Mouse (Mus musculus) thymus, postnatal 10 days (tissue): ENCODE measurements at regions not wholly inside any gene's neighbourhood (a gene's known extent, or its start where the extent isn't known, plus 50 kb on each side); places are given as distances from the start of the nearest gene placed in this dataset.

Source experiments
- DNase-seq, 2 experiments: peaks; one replicate each; pipeline ENCODE4 v3.0.0; 2021; ENCODE audit warnings: low spot score in 2 of 2

DNA sequence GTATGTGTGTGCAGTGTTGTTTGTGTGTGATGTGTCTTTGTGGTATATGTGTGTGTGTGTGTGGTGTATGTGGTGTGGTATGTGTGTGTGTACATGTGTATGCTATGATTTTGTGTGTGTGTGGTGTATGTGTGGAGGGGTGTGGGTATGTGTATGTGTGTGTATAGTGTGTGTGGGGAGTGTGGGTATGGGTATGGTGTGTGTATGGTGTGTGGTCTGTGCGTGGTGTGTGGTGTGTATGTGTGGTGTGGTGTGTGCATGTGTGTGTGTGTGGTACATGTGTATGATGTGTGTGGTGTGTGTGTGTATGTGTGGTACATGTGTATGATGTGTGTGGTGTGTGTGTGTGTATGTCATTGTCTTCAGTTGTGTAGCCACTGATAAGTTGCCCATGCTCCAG is 247.8 kb upstream of the Sp4 start:
- no peak for DNase-seq

- no peak for DNase-seq
These were observed 239.1 kb upstream of the Sp4 start for GRCm38 (mm10) chr12:118540336-118540735.

DNA sequence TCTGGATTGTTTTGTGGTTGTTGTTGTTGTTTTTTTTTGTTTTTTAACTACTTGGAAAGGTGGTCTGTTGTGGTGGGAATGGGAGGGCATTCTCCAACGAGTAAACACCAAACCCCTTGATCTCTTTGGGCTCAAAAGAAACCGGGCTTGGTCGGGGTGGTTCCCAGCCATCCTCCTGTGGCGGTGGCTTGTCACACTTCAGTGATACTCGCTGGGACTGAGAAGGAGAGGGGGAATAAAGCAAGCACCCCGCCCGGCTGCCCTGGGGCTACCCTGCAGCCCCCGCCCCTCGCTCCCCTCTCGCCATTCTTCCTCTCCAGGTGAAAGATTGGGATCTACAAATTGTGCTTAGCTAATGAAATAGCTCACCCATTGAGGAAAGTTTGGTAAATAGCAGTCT is 229.3 kb upstream of the Sp4 start:
- DNase-seq: no peak

GRCm38 (mm10) chr12:118529428-118530361 is 228.5 kb upstream of the Sp4 start:
- no peak for DNase-seq

GRCm38 (mm10) chr12:118521770-118522169 is 220.5 kb upstream of the Sp4 start:
- DNase-seq: no peak

DNA sequence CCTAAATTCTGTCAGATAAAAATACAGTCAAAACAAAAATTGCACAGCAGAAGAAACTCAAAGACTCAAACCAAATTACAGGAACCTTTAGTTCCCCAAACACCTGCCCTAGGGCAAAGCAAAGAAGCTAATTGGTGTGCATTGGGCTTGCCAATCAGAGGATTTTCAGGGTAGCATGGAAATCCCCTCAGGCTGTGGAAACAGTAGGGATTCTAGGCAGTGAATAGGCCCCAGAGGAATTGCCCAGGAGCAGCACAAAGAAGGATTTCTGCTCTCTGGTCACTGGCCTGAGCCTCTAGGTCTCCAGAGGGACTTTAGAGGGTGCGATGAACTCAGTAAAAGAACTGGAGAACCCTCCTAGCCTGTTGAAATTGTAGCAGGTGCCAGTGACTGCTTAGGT is 220.1 kb upstream of the Sp4 start:
- DNase-seq: no peak

GRCm38 (mm10) chr12:118519801-118520327 is 218.6 kb upstream of the Sp4 start:
- DNase-seq: no peak

GRCm38 (mm10) chr12:118510989-118511388 is 209.7 kb upstream of the Sp4 start:
- DNase-seq: no peak

- DNase-seq: no peak
These were observed 208.0 kb upstream of the Sp4 start for GRCm38 (mm10) chr12:118508972-118509917.

GRCm38 (mm10) chr12:118500392-118500791 is 199.2 kb upstream of the Sp4 start:
- DNase-seq: no peak

DNA sequence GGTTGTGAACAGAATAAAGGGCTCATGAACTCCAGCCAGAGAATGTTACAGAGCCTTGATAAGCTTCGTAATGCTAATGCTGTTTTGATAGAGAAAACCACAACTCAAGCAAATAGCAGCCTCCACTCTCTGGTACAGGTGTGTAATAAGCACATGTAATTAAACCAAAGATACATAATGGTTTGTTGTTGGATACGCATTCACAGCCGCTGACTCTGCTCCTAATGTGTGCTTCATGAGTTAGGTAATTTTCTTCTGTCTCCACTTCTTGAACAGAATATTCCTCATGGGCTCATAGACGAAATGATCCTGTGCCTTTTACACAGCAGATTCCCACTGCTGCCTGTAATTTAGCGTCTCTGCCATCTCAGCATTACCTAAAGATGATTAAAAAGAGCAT is 186.8 kb upstream of the Sp4 start:
- DNase-seq: no peak

DNA sequence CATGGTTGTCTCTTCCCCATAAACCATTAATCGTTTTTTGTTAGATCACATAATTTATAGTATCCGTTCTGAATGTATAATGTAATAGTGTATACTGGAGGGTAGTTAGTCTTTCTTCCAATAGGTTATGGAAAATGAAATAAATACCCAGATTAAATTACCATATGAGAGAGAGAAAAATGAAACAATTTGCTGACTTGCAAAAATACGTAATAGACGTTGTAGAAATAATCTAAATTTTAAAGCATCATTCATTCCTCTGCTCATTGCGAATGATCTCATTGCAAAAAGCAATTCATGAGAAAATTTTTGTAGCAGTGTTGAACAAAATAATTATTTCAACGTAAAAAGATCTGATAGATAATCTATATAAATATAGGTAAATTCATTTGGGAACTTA is 185.2 kb upstream of the Sp4 start:
- DNase-seq: no peak

GRCm38 (mm10) chr12:118481347-118481746 is 180.1 kb upstream of the Sp4 start:
- DNase-seq: no peak

DNA sequence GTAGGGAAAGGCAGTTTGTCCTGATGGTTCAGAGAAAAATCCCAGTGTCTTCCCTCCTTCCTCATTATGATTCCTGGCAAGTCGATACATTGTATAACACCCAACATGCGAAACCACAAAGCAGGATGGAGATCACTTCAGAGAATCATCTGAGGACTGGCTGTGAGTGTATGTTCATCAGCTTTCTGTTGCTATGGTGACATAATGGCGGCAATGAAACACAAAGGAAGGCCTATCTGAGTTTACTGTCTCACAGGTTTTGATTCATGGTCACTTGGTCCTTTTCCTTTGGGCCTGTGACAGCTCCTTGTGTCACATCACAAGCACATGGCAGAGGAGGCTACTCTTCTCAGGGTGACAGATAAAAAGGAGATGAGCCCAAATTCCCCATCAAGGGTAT is 173.5 kb upstream of the Sp4 start:
- DNase-seq: no peak

DNA sequence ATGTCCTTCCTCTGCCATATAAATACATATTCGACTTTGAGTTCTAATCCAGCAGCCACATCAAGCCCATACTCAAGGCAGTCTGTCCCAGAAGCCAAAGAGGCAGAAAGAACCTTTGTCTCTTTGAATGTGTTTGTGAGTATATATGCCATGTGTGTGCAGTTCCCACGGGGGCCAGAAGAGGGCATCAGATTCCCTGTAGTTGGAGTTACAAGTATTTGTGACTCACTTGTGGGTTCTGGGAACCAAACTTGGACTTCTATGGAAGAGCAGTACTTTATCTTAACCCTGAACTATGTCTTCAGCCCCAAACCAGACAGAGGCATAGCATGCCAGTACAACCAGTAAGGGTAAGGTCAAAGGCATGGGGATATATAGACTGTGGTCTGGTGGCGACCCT is 165.6 kb upstream of the Sp4 start:
- DNase-seq: no peak

- peak in 1 of 2 experiments; percentile 43 for DNase-seq
These were observed 156.5 kb upstream of the Sp4 start for GRCm38 (mm10) chr12:118457493-118458408.

DNA sequence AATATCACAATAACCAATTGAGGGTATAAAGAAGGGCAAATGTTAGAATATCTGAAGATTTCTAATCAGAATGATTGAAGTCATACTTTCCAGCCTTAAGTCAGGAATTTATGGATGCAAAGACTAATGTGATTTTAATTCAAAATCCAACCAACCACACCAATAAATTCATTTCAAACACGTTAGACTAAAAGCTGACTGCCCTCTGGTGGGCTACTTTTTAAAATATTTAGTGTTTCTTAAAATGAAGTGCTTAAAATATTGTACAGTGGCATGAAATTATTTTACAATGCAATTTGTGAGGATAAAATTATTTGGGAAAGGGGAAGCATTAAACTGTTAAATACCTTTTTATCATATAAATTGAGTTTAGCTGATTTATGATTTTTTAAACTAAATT is 154.4 kb upstream of the Sp4 start:
- no peak for DNase-seq

GRCm38 (mm10) chr12:118439626-118440025 is 138.4 kb upstream of the Sp4 start:
- no peak for DNase-seq

GRCm38 (mm10) chr12:118438882-118439281 is 137.6 kb upstream of the Sp4 start:
- no peak for DNase-seq

- DNase-seq: no peak
These were observed 131.5 kb upstream of the Sp4 start for GRCm38 (mm10) chr12:118432703-118433102.

DNA sequence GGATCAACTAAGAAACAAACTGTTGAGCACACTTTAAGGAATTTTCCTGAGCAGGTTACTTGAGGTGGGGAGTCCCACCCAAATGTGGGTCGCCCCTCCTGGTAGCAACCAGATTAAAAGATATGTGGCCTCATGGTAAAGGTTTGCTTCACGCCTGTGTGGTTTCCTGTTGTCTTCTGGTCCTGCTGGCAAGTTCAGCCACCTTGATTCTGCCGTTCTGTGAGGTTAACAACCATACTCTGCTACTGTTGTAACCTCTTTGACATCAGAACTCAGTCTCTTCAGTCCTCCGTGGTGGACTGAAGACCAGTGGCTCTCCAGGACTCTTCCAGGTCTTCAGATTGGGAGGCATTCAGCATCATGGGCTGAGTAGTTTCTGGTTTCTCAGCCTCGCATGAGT is 127.1 kb upstream of the Sp4 start:
- no peak for DNase-seq
